Comparison of ENCODE assay signal across 25 mouse cellular contexts in genomic region chr7:65507341-65507740, GRCm38 (mm10). TPM values are rescaled to one million over a fixed set of nuclear protein-coding genes. Genes with fewer than 3 reads are reported as not detected.
"Had no signal": no experiment of that assay in that cellular context is flagged by ENCODE, and none has a peak within 500 bp of the region (broad histone marks: within the 10 kb centered on the region; RNA-seq: fewer than 3 reads in every experiment).

No protein-coding gene starts in this region.

- H3K4me3 ChIP-seq: gastrocnemius, adult 2 months; heart, embryonic 10.5 days; heart, embryonic 12.5 days; hindbrain, embryonic 10.5 days; hindbrain, embryonic 12.5 days; left cerebral cortex, adult 2 months; limb, embryonic 13.5 days; limb, embryonic 15.5 days; liver, embryonic 12.5 days had no signal

- H3K36me3 ChIP-seq: heart, embryonic 10.5 days; heart, embryonic 12.5 days; hindbrain, embryonic 10.5 days; hindbrain, embryonic 12.5 days; limb, embryonic 13.5 days; limb, embryonic 15.5 days; liver, embryonic 12.5 days had no signal

- H3K27ac ChIP-seq: gastrocnemius, adult 2 months; heart, embryonic 10.5 days; hindbrain, embryonic 10.5 days; hindbrain, embryonic 12.5 days; hindbrain, embryonic 14.5 days; left cerebral cortex, adult 2 months; limb, embryonic 13.5 days; limb, embryonic 15.5 days; liver, embryonic 12.5 days had no signal

- H3K27me3 ChIP-seq: heart, embryonic 12.5 days; hindbrain, embryonic 12.5 days; limb, embryonic 13.5 days; limb, embryonic 15.5 days; liver, embryonic 12.5 days had no signal

- H3K4me2 ChIP-seq: heart, embryonic 12.5 days; hindbrain, embryonic 12.5 days; hindbrain, embryonic 14.5 days; limb, embryonic 13.5 days; limb, embryonic 15.5 days; liver, embryonic 12.5 days had no signal

- H3K4me1 ChIP-seq: hindbrain, embryonic 10.5 days; hindbrain, embryonic 12.5 days; limb, embryonic 13.5 days; liver, embryonic 12.5 days had no signal

- H3K9ac ChIP-seq: heart, embryonic 12.5 days; hindbrain, embryonic 12.5 days; hindbrain, embryonic 14.5 days; limb, embryonic 13.5 days; limb, embryonic 15.5 days; liver, embryonic 12.5 days had no signal

- DNase-seq: gastrocnemius, adult 2 months; gastrocnemius, postnatal 10 days; gastrocnemius, postnatal 25 days; heart, adult 18-20 months; heart, postnatal 10 days; heart, postnatal 4 days; kidney, adult 18-20 months; kidney, adult 8-10 months; kidney, postnatal 10 days; kidney, postnatal 25 days; kidney, postnatal 4 days; layer of hippocampus, adult 9-11 months; left cerebral cortex, postnatal 4 days had no signal

- H3K9me3 ChIP-seq: heart, embryonic 10.5 days; heart, embryonic 12.5 days; hindbrain, embryonic 10.5 days; hindbrain, embryonic 12.5 days; limb, embryonic 13.5 days; limb, embryonic 15.5 days; liver, embryonic 12.5 days had no signal

- ATAC-seq: forebrain, embryonic 16.5 days; hindbrain, embryonic 16.5 days; inflammation-experienced regulatory T-cells, adult 6 months; liver, embryonic 12.5 days had no signal

RNA-seq across cellular contexts. Expression of gene Tjp1, which starts 20.2 kb away (rescaled TPM):
- polyA plus RNA-seq: inflammation-experienced regulatory T-cells, adult 6 months had no signal
